Mouse (Mus musculus) liver, embryonic 14.5 days (tissue): Measurements from ENCODE around the gene Rpl27. TPM values are rescaled to one million over a fixed set of nuclear protein-coding genes. Genes with fewer than 3 reads are reported as not detected.

Source experiments
- ATAC-seq: fragments of 200-750 bp; cut with Nextera tagmentation; 2 replicates; pipeline ENCODE4 v1.8.0; 2017; ENCODE audit warnings: moderate number of reproducible peaks, mild to moderate bottlenecking, moderate library complexity; ENCODE audit not compliant: insufficient read depth
- DNase-seq, 3 experiments: peaks; one replicate each; pipeline ENCODE4 v3.0.0-alpha.2; 2012 to 2013; ENCODE audit warnings: low read depth in 3 of 3, low spot score in 3 of 3
- H3K27ac ChIP-seq: fragments of 300-500 bp; sonication (generic); 2 replicates; pipeline ENCODE4 v1.5.1; 2014; ENCODE audit warnings: moderate library complexity, mild to moderate bottlenecking, control low read depth, inconsistent platforms
- H3K27me3 ChIP-seq: fragments of 300-500 bp; sonication (generic); 2 replicates; pipeline ENCODE4 v1.6.1; 2014; ENCODE audit warnings: mild to moderate bottlenecking, low read length, moderate library complexity; ENCODE audit not compliant: control insufficient read depth, insufficient read depth
- H3K36me3 ChIP-seq: fragments of 300-500 bp; sonication (generic); replicated peaks from 2 replicates; pipeline ENCODE4 v1.6.1; 2014; ENCODE audit warnings: low read depth; ENCODE audit not compliant: control insufficient read depth, insufficient read depth
- H3K4me1 ChIP-seq, 2 experiments: fragments of 200-500 bp in 1 of 2; fragments of 300-500 bp in 1 of 2; sonication (generic) in 1 of 2; replicated peaks; 2 replicates each; pipeline ENCODE4 v1.6.1; 2012 to 2014; ENCODE audit warnings: antibody characterized with exemption in 1 of 2, inconsistent platforms in 1 of 2, low read length in 1 of 2; ENCODE audit not compliant: control insufficient read depth in 2 of 2, insufficient read depth in 2 of 2
- H3K4me2 ChIP-seq: fragments of 300-500 bp; sonication (generic); 2 replicates; pipeline ENCODE4 v1.6.1; 2014; ENCODE audit warnings: low read depth, mild to moderate bottlenecking, control low read depth, moderate library complexity
- H3K4me3 ChIP-seq, 2 experiments: fragments of 200-500 bp in 1 of 2; fragments of 300-500 bp in 1 of 2; sonication (generic) in 1 of 2; 2 replicates each; pipeline ENCODE4 v1.5.1; 2012 to 2014; ENCODE audit warnings: low read depth in 2 of 2, low read length in 2 of 2, mild to moderate bottlenecking in 2 of 2, control low read depth in 1 of 2, inconsistent platforms in 1 of 2, moderate library complexity in 1 of 2; ENCODE audit not compliant: insufficient read depth in 1 of 2
- H3K9ac ChIP-seq: fragments of 300-500 bp; sonication (generic); replicated peaks from 2 replicates; pipeline ENCODE4 v1.6.1; 2014; ENCODE audit warnings: mild to moderate bottlenecking, control low read depth, moderate library complexity
- H3K9me3 ChIP-seq: fragments of 300-500 bp; sonication (generic); 2 replicates; pipeline ENCODE4 v1.6.1; 2016; ENCODE audit warnings: low read length, mixed read lengths; ENCODE audit not compliant: control insufficient read depth
- CTCF ChIP-seq: IDR thresholded peaks from 2 replicates; pipeline ENCODE4 v1.5.1; 2016; ENCODE audit warnings: antibody characterized with exemption, low read depth, control low read depth
- EP300 ChIP-seq: IDR thresholded peaks from 2 replicates; pipeline ENCODE4 v1.6.1; 2016; ENCODE audit warnings: antibody characterized with exemption, low read depth
- WGBS: fragments of 180-500 bp; shearing (Covaris S2); extraction: QIAGEN DNeasy Blood & Tissue Kit; methylation state at CpG from one replicate; pipeline ENCODE4 v1.1.7; 2014; ENCODE audit not compliant: insufficient replicate concordance; 5-methylcytosine and 5-hydroxymethylcytosine counted together
- polyA plus RNA-seq, 2 experiments: library from polyadenylated mRNA; depleted of rRNA in 1 of 2; stranded (reverse) in 1 of 2; unstranded in 1 of 2; fragments of >200 nt; fragmentation: Nextera tagmentation in 1 of 2; extraction: Ambion mirVana in 1 of 2; gene quantifications; 2 replicates each; pipeline versions ENCODE4 v1.2.1 to v1.2.3; 2012 to 2014

The Rpl27 gene
- polyA plus RNA-seq, 2 experiments, result 295 to 987 TPM

DNA sequence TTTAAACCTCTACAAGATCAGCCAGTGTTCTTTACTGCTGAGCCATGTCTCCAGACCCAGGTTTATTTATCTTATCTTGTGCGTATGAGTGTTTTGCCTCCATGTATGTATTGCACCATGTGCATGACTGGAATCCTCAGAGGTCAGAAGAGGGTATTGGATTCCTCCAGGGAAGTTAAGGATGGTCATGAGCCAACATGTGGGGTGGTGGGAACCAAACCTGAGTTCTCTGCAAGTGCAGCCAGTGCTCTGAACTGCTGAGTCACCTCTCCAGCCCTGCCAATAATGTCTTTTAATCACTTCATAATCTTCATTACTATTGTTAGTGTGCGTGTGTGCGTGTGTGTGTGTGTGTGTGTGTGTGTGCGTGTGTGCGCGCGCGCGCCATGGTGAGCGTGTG is 9.4 kb downstream of the Rpl27 start:
- Histone ChIP-seq H3K27me3 (no peaks in the 10 kb centered on the region), H3K4me1 (peaks cover 13 to 22% of the 10 kb centered on the region in 2 experiments), H3K9ac (no peak overlapping the region), H3K9me3 (no peaks in the 10 kb centered on the region), H3K36me3 (no peaks in the 10 kb centered on the region; the same call in 1 of the 2 replicates), H3K4me3 (no peak overlapping the region), H3K4me2 (no peak overlapping the region), H3K27ac (no peak overlapping the region)
- TF ChIP-seq EP300 (no peak), CTCF (no peak)
- WGBS, result 86% methylated on average over 10 of the region's 10 CpGs
- no peak for DNase-seq
- no peak for ATAC-seq

- peaks cover 13 to 22% of the 10 kb centered on the region in 2 experiments for H3K4me1 ChIP-seq
- no peaks in the 10 kb centered on the region for H3K9me3 ChIP-seq
Observed at GRCm38 (mm10) chr11:101452093-101452774, 10.1 kb downstream of the Rpl27 start.

GRCm38 (mm10) chr11:101454702-101455101 is 12.6 kb downstream of the Rpl27 start:
- peaks cover 0 to 12% of the 10 kb centered on the region in 2 experiments; a peak in 2 of 4 replicates for H3K4me1 ChIP-seq
- DNase-seq, result no peak
- H3K9me3 ChIP-seq, result no peaks in the 10 kb centered on the region
- no peak overlapping the region for H3K27ac ChIP-seq
- WGBS, result 77% methylated on average over 6 of the region's 6 CpGs
- no peak overlapping the region for H3K4me3 ChIP-seq
- H3K36me3 ChIP-seq, result no peaks in the 10 kb centered on the region; the same call in none of the 2 replicates
- no peak for ATAC-seq
- no peak overlapping the region for H3K4me2 ChIP-seq
- H3K9ac ChIP-seq, result no peak overlapping the region
- no peaks in the 10 kb centered on the region for H3K27me3 ChIP-seq
- TF ChIP-seq EP300 (no peak), CTCF (no peak)

More at GRCm38 (mm10) chr11:101452093-101452774, 10.1 kb downstream of the Rpl27 start:
- Histone ChIP-seq H3K4me3 (no peak overlapping the region), H3K36me3 (no peaks in the 10 kb centered on the region; the same call in none of the 2 replicates), H3K27ac (no peak overlapping the region), H3K4me2 (no peak overlapping the region), H3K27me3 (no peaks in the 10 kb centered on the region), H3K9ac (no peak overlapping the region)
- TF ChIP-seq EP300, result no peak
- no peak for TF ChIP-seq CTCF
- no peak for DNase-seq
- WGBS, result 49% methylated on average over 10 of the region's 10 CpGs
- no peak for ATAC-seq

DNA sequence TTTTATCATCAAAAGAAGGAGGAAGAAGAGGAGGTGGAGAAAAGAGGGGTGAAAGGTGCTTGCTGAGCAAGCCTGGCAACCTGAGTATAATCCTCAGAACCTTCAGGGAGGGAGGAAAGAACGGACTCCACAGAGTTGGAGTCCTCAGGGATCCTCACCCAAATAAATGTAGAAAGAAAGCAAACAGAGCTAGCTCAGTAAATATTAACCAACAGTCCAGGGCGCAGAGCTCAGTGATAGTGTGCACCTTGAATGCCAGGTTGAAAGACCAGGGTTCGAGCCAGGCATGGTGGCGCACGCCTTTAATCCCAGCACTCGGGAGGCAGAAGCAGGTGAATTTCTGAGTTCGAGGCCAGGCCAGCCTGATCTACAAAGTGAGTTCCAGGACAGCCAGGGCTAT is 13.5 kb downstream of the Rpl27 start:
- Histone ChIP-seq H3K4me3 (no peak overlapping the region), H3K4me1 (peaks cover 0 to 12% of the 10 kb centered on the region in 2 experiments; a peak in 2 of 4 replicates), H3K36me3 (peaks cover 4% of the 10 kb centered on the region), H3K27me3 (no peaks in the 10 kb centered on the region), H3K9me3 (no peaks in the 10 kb centered on the region), H3K4me2 (no peak overlapping the region), H3K27ac (no peak overlapping the region), H3K9ac (no peak overlapping the region)
- 70% methylated on average over 7 of the region's 7 CpGs for WGBS
- ATAC-seq, result no peak
- no peak for DNase-seq
- TF ChIP-seq EP300 (no peak), CTCF (no peak)

GRCm38 (mm10) chr11:101457631-101458030 is 15.5 kb downstream of the Rpl27 start:
- Histone ChIP-seq H3K27me3 (no peaks in the 10 kb centered on the region), H3K9ac (no peak overlapping the region), H3K4me3 (no peak overlapping the region), H3K4me2 (no peak overlapping the region), H3K4me1 (no peaks in the 10 kb centered on the region; a peak in 1 of 4 replicates), H3K36me3 (peaks cover 4% of the 10 kb centered on the region), H3K27ac (no peak overlapping the region), H3K9me3 (no peaks in the 10 kb centered on the region)
- 78% methylated on average over 9 of the region's 9 CpGs for WGBS
- TF ChIP-seq EP300, result no peak
- no peak for TF ChIP-seq CTCF
- ATAC-seq (no peak), DNase-seq (no peak)
